Mouse (Mus musculus): Measurements from ENCODE around the gene Olfr402.
"Not testable (repeated sequence)": the region's sequence is repeated elsewhere in the genome, so short reads cannot be mapped to it uniquely, and the experiment has no call there.

Gene Olfr402

GRCm38 (mm10) chr11:74153229-74153628 is at the start of gene Olfr402:
Olfr402 (plus strand) TSS chr11:74153529.
- DNase-seq, result no peak

- no peak for DNase-seq
These were observed 48.3 kb upstream of the Olfr402 start for GRCm38 (mm10) chr11:74105066-74105465.

GRCm38 (mm10) chr11:74113412-74113811 is 39.9 kb upstream of the Olfr402 start, which contains the start of gene Olfr401:
Olfr401 (plus strand) TSS chr11:74113712.
- DNase-seq, result no peak

GRCm38 (mm10) chr11:74140001-74140400 is 13.3 kb upstream of the Olfr402 start:
- DNase-seq, result not testable (repeated sequence)

GRCm38 (mm10) chr11:74145866-74146265 is 7.5 kb upstream of the Olfr402 start:
- DNase-seq, result no peak

GRCm38 (mm10) chr11:74168771-74169170 is 15.4 kb downstream of the Olfr402 start:
- no peak for DNase-seq

GRCm38 (mm10) chr11:74183168-74183567 is 29.8 kb downstream of the Olfr402 start:
- DNase-seq, result peak in 1 of 2 experiments; percentile 39

GRCm38 (mm10) chr11:74183745-74184144 is 30.4 kb downstream of the Olfr402 start:
- no peak for DNase-seq

- DNase-seq, result no peak
These were observed 32.6 kb downstream of the Olfr402 start, which contains the start of gene Olfr403 for GRCm38 (mm10) chr11:74185949-74186348. Olfr403 (plus strand) TSS chr11:74186249.
